Mouse (Mus musculus) MEL (cell line): ENCODE measurements at regions not wholly inside any gene's neighbourhood (a gene's known extent, or its start where the extent isn't known, plus 50 kb on each side); places are given as distances from the start of the nearest gene placed in this dataset.
"Not testable (repeated sequence)": the region's sequence is repeated elsewhere in the genome, so short reads cannot be mapped to it uniquely, and the experiment has no call there.

ENCODE experiments used
- DNase-seq: peaks from one replicate; pipeline ENCODE4 v3.0.0; 2011; ENCODE audit warnings: low read depth, low spot score
- H3K27ac ChIP-seq: 2 replicates; pipeline ENCODE4 v1.5.1; 2012; ENCODE audit warnings: low read depth, mild to moderate bottlenecking, control low read depth, low read length, moderate library complexity; ENCODE audit not compliant: control insufficient read depth
- H3K27me3 ChIP-seq, 2 experiments: fragments of 150-350 bp in 1 of 2; sonication (generic) in 1 of 2; 2 replicates each; pipeline ENCODE4 v1.6.1; 2012; ENCODE audit warnings: low read length in 2 of 2, mild to moderate bottlenecking in 2 of 2, improper control_type of control experiment in 1 of 2, moderate library complexity in 1 of 2; ENCODE audit not compliant: insufficient read depth in 2 of 2, control insufficient read depth in 1 of 2
- H3K36me3 ChIP-seq, 2 experiments: 2 replicates each; pipeline ENCODE4 v1.6.1; 2012 to 2014; ENCODE audit warnings: low read length in 2 of 2, improper control_type of control experiment in 1 of 2, inconsistent platforms in 1 of 2, mild to moderate bottlenecking in 1 of 2; ENCODE audit not compliant: insufficient read depth in 2 of 2, control insufficient read depth in 1 of 2
- H3K4me1 ChIP-seq, 2 experiments: fragments of 150-350 bp in 1 of 2; sonication (generic) in 1 of 2; 2 replicates each; pipeline ENCODE4 v1.6.1; 2012; ENCODE audit warnings: low read length in 2 of 2, improper control_type of control experiment in 1 of 2, mild to moderate bottlenecking in 1 of 2; ENCODE audit not compliant: insufficient read depth in 2 of 2, control insufficient read depth in 1 of 2
- H3K4me3 ChIP-seq, 2 experiments: fragments of 150-350 bp in 1 of 2; sonication (generic) in 1 of 2; 2 replicates each; pipeline ENCODE4 v1.5.1; 2012; ENCODE audit warnings: low read depth in 2 of 2, low read length in 2 of 2, mild to moderate bottlenecking in 2 of 2, moderate library complexity in 2 of 2, control low read depth in 1 of 2, improper control_type of control experiment in 1 of 2; ENCODE audit not compliant: control insufficient read depth in 1 of 2, insufficient read depth in 1 of 2
- H3K79me2 ChIP-seq: 2 replicates; pipeline ENCODE4 v1.6.1; 2012; ENCODE audit warnings: mild to moderate bottlenecking, low read length, moderate library complexity; ENCODE audit not compliant: control insufficient read depth, poor library complexity, insufficient read depth
- H3K9ac ChIP-seq: 2 replicates; pipeline ENCODE4 v1.6.1; 2012; ENCODE audit warnings: low read depth, mild to moderate bottlenecking, control low read depth, low read length, moderate library complexity; ENCODE audit not compliant: control insufficient read depth, poor library complexity, severe bottlenecking
- H3K9me3 ChIP-seq: fragments of 150-350 bp; sonication (generic); replicated peaks from 2 replicates; pipeline ENCODE4 v1.6.1; 2012; ENCODE audit warnings: mild to moderate bottlenecking, low read length, improper control_type of control experiment, moderate library complexity; ENCODE audit not compliant: insufficient read depth
- CHD1 ChIP-seq: IDR thresholded peaks from 2 replicates; pipeline ENCODE4 v1.6.1; 2012; ENCODE audit warnings: low read depth, mild to moderate bottlenecking, inconsistent platforms, low read length, improper control_type of control experiment
- CTCF ChIP-seq, 3 experiments: IDR thresholded peaks in 2 of 3; conservative IDR thresholded peaks in 1 of 3; 2 replicates each; pipeline ENCODE4 v1.5.1; 2011 to 2012; ENCODE audit warnings: low read length in 3 of 3, low read depth in 2 of 3, mild to moderate bottlenecking in 2 of 3, improper control_type of control experiment in 1 of 3, inconsistent platforms in 1 of 3, mixed read lengths in 1 of 3, moderate library complexity in 1 of 3; ENCODE audit not compliant: control insufficient read depth in 1 of 3, insufficient read depth in 1 of 3, poor library complexity in 1 of 3, severe bottlenecking in 1 of 3
- EP300 ChIP-seq, 2 experiments: IDR thresholded peaks; 2 replicates each; pipeline ENCODE4 v1.6.1; 2011; ENCODE audit warnings: improper control_type of control experiment in 2 of 2, low read length in 2 of 2, low read depth in 1 of 2, mild to moderate bottlenecking in 1 of 2
- HCFC1 ChIP-seq: IDR thresholded peaks from 2 replicates; pipeline ENCODE4 v1.6.1; 2012; ENCODE audit warnings: low read depth, mild to moderate bottlenecking, inconsistent platforms, low read length, improper control_type of control experiment, moderate library complexity
- JUND ChIP-seq: IDR thresholded peaks from 2 replicates; pipeline ENCODE4 v1.6.1; 2011; ENCODE audit warnings: low read depth, mild to moderate bottlenecking, improper control_type of control experiment, low read length
- KAT2A ChIP-seq: conservative IDR thresholded peaks from 2 replicates; pipeline ENCODE4 v1.6.1; 2012; ENCODE audit warnings: low read depth, low read length, improper control_type of control experiment, inconsistent platforms
- MEF2A ChIP-seq: IDR thresholded peaks from 2 replicates; pipeline ENCODE4 v1.6.1; 2014; ENCODE audit warnings: low read depth, mild to moderate bottlenecking, inconsistent platforms, low read length, improper control_type of control experiment; ENCODE audit not compliant: poor library complexity, insufficient replicate concordance, severe bottlenecking; ENCODE audit errors: extremely low read depth
- MYC ChIP-seq: IDR thresholded peaks from 2 replicates; pipeline ENCODE4 v1.6.1; 2011; ENCODE audit warnings: low read depth, mild to moderate bottlenecking, low read length, improper control_type of control experiment, moderate library complexity
- NRF1 ChIP-seq: IDR thresholded peaks from 2 replicates; pipeline ENCODE4 v1.6.1; 2014; ENCODE audit warnings: low read depth, mild to moderate bottlenecking, inconsistent platforms, low read length, improper control_type of control experiment, moderate library complexity; ENCODE audit not compliant: poor library complexity, insufficient read depth, severe bottlenecking
- RAD21 ChIP-seq: IDR thresholded peaks from 2 replicates; pipeline ENCODE4 v1.6.1; 2011; ENCODE audit warnings: mild to moderate bottlenecking, low read depth, low read length, improper control_type of control experiment
- SMC3 ChIP-seq: IDR thresholded peaks from 2 replicates; pipeline ENCODE4 v1.6.1; 2011; ENCODE audit warnings: low read depth, low read length, improper control_type of control experiment
- TAL1 ChIP-seq: IDR thresholded peaks from 2 replicates; pipeline ENCODE4 v1.6.1; 2012; ENCODE audit warnings: mild to moderate bottlenecking, inconsistent platforms, low read length, moderate library complexity, mixed read lengths
- UBTF ChIP-seq: IDR thresholded peaks from 2 replicates; pipeline ENCODE4 v1.6.1; 2012; ENCODE audit warnings: low read depth, mild to moderate bottlenecking, inconsistent platforms, low read length, improper control_type of control experiment, moderate library complexity, borderline replicate concordance; ENCODE audit not compliant: insufficient read depth
- ZC3H11A ChIP-seq: IDR thresholded peaks from 2 replicates; pipeline ENCODE4 v1.6.1; 2012; ENCODE audit warnings: low read depth, mild to moderate bottlenecking, inconsistent platforms, low read length, improper control_type of control experiment
- ZMIZ1 ChIP-seq: IDR thresholded peaks from 2 replicates; pipeline ENCODE4 v1.6.1; 2012; ENCODE audit warnings: low read depth, mild to moderate bottlenecking, inconsistent platforms, low read length, improper control_type of control experiment, moderate library complexity
- ZNF384 ChIP-seq: IDR thresholded peaks from 2 replicates; pipeline ENCODE4 v1.6.1; 2012; ENCODE audit warnings: low read depth, mild to moderate bottlenecking, inconsistent platforms, low read length, improper control_type of control experiment

DNA sequence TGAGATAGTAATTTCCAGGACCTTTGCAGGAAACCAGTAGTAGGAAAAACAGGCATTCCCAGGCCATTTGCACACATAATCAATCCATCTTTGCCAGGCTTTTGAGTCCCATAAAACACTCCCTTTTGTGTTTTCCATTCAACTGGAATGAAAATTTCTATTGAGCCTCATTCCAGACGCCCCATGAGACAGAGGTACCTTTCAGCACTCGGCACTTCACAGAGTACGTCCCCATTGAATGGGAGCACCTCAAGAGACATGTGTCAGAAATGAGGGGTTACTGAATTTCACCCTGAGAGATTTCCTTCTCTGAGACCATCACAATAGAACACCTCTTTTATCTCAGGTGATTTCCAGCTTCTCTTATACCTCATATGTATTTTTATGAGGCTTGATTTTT is 493.5 kb upstream of the Gm9747 start:
- H3K27ac ChIP-seq, result no peak overlapping the region
- no peaks in the 10 kb centered on the region for H3K4me1 ChIP-seq
- TF ChIP-seq ZNF384 (no peak), UBTF (no peak), KAT2A (no peak), ZC3H11A (no peak), CTCF (IDR thresholded peaks at IDR 0.05 in 2 of 3, conservative IDR thresholded peaks at IDR 0.05 in 1 of 3; ENCODE audit: control insufficient read depth in 1 of 3, insufficient read depth in 1 of 3, low read depth in 2 of 3, low read length in 3 of 3, poor library complexity in 1 of 3, severe bottlenecking in 1 of 3) (no peak), SMC3 (no peak), NRF1 (no peak), TAL1 (no peak), RAD21 (no peak), HCFC1 (no peak), EP300 (IDR thresholded peaks at IDR 0.05; ENCODE audit: low read depth in 1 of 2, low read length in 2 of 2) (no peak)
- no peaks in the 10 kb centered on the region for H3K79me2 ChIP-seq
- no peaks in the 10 kb centered on the region for H3K9me3 ChIP-seq
- H3K4me3 ChIP-seq, result no peak overlapping the region
- H3K9ac ChIP-seq, result no peak overlapping the region
- H3K36me3 ChIP-seq, result no peaks in the 10 kb centered on the region
- no peak for DNase-seq
- H3K27me3 ChIP-seq, result no peaks in the 10 kb centered on the region

DNA sequence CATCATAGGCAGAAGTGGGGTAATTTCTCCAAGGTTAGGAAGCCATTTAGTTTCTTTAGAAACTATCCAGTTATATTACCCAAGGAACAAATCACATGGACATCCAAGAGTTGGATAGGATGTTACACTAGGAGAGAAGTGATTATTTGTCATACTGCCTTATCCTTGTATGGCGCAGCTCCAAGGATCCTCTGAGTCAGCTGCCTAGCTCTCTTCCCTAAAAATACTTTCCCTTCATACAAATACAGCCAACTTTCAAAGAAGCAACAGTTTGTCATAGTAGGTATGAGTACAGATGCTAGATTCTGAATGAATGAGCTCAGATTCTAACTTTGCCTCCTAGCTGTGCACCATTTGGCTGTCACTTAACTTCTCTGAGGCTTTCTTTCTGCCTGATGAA is 492.9 kb upstream of the Gm9747 start:
- DNase-seq, result no peak
- H3K27ac ChIP-seq, result no peak overlapping the region
- TF ChIP-seq HCFC1 (no peak), EP300 (IDR thresholded peaks at IDR 0.05; ENCODE audit: low read depth in 1 of 2, low read length in 2 of 2) (no peak), JUND (no peak), UBTF (no peak), MEF2A (no peak), ZMIZ1 (no peak), CHD1 (no peak), ZNF384 (no peak), MYC (no peak), CTCF (IDR thresholded peaks at IDR 0.05 in 2 of 3, conservative IDR thresholded peaks at IDR 0.05 in 1 of 3; ENCODE audit: control insufficient read depth in 1 of 3, insufficient read depth in 1 of 3, low read depth in 2 of 3, low read length in 3 of 3, poor library complexity in 1 of 3, severe bottlenecking in 1 of 3) (no peak), TAL1 (no peak)

DNA sequence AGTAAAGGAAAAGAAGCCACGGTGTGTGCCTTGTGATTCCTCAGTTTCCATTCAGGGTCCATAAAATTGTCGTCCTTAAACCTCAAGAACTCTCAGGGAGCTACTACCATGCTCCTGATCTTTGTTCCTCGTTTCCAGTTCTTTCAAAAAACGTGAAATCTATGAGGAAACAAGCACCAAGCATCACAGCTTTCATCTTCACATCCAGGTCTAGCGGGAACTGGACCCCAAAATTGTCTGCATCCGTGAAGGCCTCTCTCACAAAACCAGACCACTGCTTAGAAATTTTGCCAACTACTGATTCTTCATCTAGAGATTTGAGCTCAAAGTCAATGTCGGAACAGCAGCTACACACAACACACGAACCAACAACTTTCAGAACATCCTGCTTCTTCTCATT is 491.0 kb upstream of the Gm9747 start:
- DNase-seq, H3K4me1 ChIP-seq, H3K9me3 ChIP-seq, H3K9ac ChIP-seq, H3K79me2 ChIP-seq, H3K27me3 ChIP-seq, H3K27ac ChIP-seq, H3K36me3 ChIP-seq, H3K4me3 ChIP-seq: not testable (repeated sequence)

More for the DNA sequence above, 492.9 kb upstream of the Gm9747 start:
- no peaks in the 10 kb centered on the region for H3K36me3 ChIP-seq
- no peaks in the 10 kb centered on the region for H3K27me3 ChIP-seq
- H3K79me2 ChIP-seq, result no peaks in the 10 kb centered on the region
- no peaks in the 10 kb centered on the region for H3K9me3 ChIP-seq
- H3K4me1 ChIP-seq, result no peaks in the 10 kb centered on the region
- no peak overlapping the region for H3K9ac ChIP-seq
- H3K4me3 ChIP-seq, result no peak overlapping the region
